In the genomic region with DNA sequence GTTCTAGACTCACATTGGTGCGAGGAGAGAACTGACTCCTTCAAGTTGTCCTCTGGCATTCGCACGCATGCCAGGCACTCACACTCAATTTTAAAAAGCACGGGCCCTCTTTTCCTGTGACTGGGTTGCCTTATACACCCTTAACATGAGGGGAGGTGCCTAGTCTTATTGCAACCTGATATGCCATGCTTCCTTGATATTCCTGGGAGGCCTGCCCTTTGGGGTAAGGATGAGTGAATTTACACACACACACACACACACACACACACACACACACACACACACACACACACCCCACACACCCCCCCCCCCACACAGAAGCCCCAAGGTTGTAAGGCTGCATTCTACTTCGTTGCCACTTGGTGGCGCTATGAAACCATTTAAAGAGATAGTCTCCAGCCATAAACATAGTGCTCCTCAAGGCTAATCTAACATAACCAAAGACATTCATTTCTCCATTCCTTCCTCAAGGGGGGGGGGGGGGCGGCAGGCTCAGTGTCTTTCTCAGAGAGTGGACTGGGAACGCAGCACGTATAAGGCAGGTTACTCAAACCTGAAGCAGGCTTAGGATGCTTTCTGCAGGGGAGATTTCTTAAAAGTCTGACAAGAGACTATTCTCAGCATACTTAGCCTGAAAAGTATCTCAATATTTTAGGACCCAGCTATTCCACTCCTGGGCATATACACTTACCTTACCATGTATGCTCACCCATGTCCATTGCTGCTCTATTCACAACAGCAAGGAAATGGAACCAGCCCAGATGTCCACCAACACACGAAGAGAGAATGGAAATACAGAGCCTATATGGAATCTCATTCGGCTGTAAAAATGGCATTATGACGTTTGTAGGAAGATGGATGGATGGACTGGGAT, we compare ENCODE assay signal across 8 mouse cellular contexts.
DNase-seq lines count a peak whose midpoint lies in the region; ATAC-seq lines count a peak whose summit lies in the region.

No protein-coding gene starts in this region.

- no peaks in the 10 kb centered on the region; the same call in 1 of the 2 replicates for H3K4me1 ChIP-seq in embryonic facial prominence, embryonic 13.5 days
- no peaks in the 10 kb centered on the region for H3K4me1 ChIP-seq in hindbrain, embryonic 14.5 days (replicated peaks; ENCODE audit: control insufficient read depth, insufficient read depth, low read length)
- H3K4me1 ChIP-seq in liver, embryonic 11.5 days (replicated peaks; ENCODE audit: control insufficient read depth, insufficient read depth, low read length), result no peaks in the 10 kb centered on the region; the same call in 1 of the 2 replicates
- H3K4me1 ChIP-seq in neural tube, embryonic 11.5 days (ENCODE audit: control insufficient read depth, insufficient read depth, low read length), result no peaks in the 10 kb centered on the region

- peak; percentile 63; the same call in 1 of the 2 replicates for ATAC-seq in embryonic facial prominence, embryonic 13.5 days (ENCODE audit: insufficient number of reproducible peaks, insufficient read depth, low FRiP score, low TSS enrichment, low read depth)
- ATAC-seq in hindbrain, embryonic 14.5 days (ENCODE audit: low FRiP score), result peak; percentile 85
- peak; percentile 39; the same call in 1 of the 2 replicates for ATAC-seq in liver, embryonic 11.5 days (replicated peaks; ENCODE audit: low FRiP score)
- ATAC-seq in neural tube, embryonic 11.5 days (ENCODE audit: insufficient read depth, low FRiP score, low TSS enrichment), result peak; percentile 51
- no peak for ATAC-seq in erythroid progenitor cell, adult 5-6 weeks (replicated peaks; ENCODE audit: low FRiP score, poor library complexity, severe bottlenecking)

- no peak overlapping the region for H3K4me3 ChIP-seq in embryonic facial prominence, embryonic 13.5 days
- no peak overlapping the region for H3K4me3 ChIP-seq in hindbrain, embryonic 14.5 days (replicated peaks; ENCODE audit: low read length)
- no peak overlapping the region for H3K4me3 ChIP-seq in liver, embryonic 11.5 days (ENCODE audit: low read depth, low read length)
- H3K4me3 ChIP-seq in neural tube, embryonic 11.5 days (ENCODE audit: low read depth, low read length), result no peak overlapping the region

- no peaks in the 10 kb centered on the region for H3K9me3 ChIP-seq in embryonic facial prominence, embryonic 13.5 days
- H3K9me3 ChIP-seq in hindbrain, embryonic 14.5 days (ENCODE audit: control insufficient read depth, low read length), result no peaks in the 10 kb centered on the region
- no peaks in the 10 kb centered on the region for H3K9me3 ChIP-seq in liver, embryonic 11.5 days (ENCODE audit: control insufficient read depth, low read length)
- H3K9me3 ChIP-seq in neural tube, embryonic 11.5 days (ENCODE audit: control insufficient read depth, low read length), result no peaks in the 10 kb centered on the region

- DNase-seq in right cerebral cortex, adult 2 months (ENCODE audit: low spot score in 2 of 2), result peak; percentile 53 to 68
- no peak for DNase-seq in right cerebral cortex, postnatal 4 days
- DNase-seq in ZHBTc4 (ENCODE audit: low read depth, low spot score), result peak; percentile 65
- peak; percentile 79 for DNase-seq in hindbrain, embryonic 14.5 days (ENCODE audit: low spot score)
- DNase-seq in liver, embryonic 11.5 days (ENCODE audit: low spot score), result no peak
- DNase-seq in neural tube, embryonic 11.5 days (ENCODE audit: low spot score), result peak; percentile 65

- no peak overlapping the region for H3K9ac ChIP-seq in embryonic facial prominence, embryonic 13.5 days
- H3K9ac ChIP-seq in hindbrain, embryonic 14.5 days, result no peak overlapping the region
- no peak overlapping the region for H3K9ac ChIP-seq in liver, embryonic 11.5 days (ENCODE audit: low read depth, low read length)
- H3K9ac ChIP-seq in neural tube, embryonic 11.5 days (ENCODE audit: low read length), result no peak overlapping the region

- 0 out of 2 replicates have a peak, but pooled peaks cover 3% of the 10 kb centered on the region for H3K36me3 ChIP-seq in embryonic facial prominence, embryonic 13.5 days
- H3K36me3 ChIP-seq in hindbrain, embryonic 14.5 days (replicated peaks; ENCODE audit: control insufficient read depth, insufficient read depth), result no peaks in the 10 kb centered on the region
- no peaks in the 10 kb centered on the region for H3K36me3 ChIP-seq in liver, embryonic 11.5 days (ENCODE audit: control insufficient read depth, insufficient read depth, low read length)
- H3K36me3 ChIP-seq in neural tube, embryonic 11.5 days (ENCODE audit: control insufficient read depth, insufficient read depth, low read length), result no peaks in the 10 kb centered on the region

- 0 out of 2 replicates have a peak, but pooled peaks cover 3% of the 10 kb centered on the region for H3K27me3 ChIP-seq in embryonic facial prominence, embryonic 13.5 days
- H3K27me3 ChIP-seq in hindbrain, embryonic 14.5 days (ENCODE audit: control insufficient read depth, insufficient read depth, low read length), result no peaks in the 10 kb centered on the region
- no peaks in the 10 kb centered on the region for H3K27me3 ChIP-seq in liver, embryonic 11.5 days (replicated peaks; ENCODE audit: control insufficient read depth, insufficient read depth, low read length)
- H3K27me3 ChIP-seq in neural tube, embryonic 11.5 days (ENCODE audit: control insufficient read depth, insufficient read depth, low read length), result no peaks in the 10 kb centered on the region

- no peak overlapping the region for H3K27ac ChIP-seq in embryonic facial prominence, embryonic 13.5 days
- H3K27ac ChIP-seq in hindbrain, embryonic 14.5 days, result no peak overlapping the region
- H3K27ac ChIP-seq in liver, embryonic 11.5 days (ENCODE audit: low read depth, low read length), result no peak overlapping the region
- H3K27ac ChIP-seq in neural tube, embryonic 11.5 days (ENCODE audit: low read depth, low read length), result no peak overlapping the region

- H3K4me2 ChIP-seq in embryonic facial prominence, embryonic 13.5 days, result no peak overlapping the region
- 0 out of 2 replicates have a peak overlapping the region, but pooled peaks have one; percentile 27 for H3K4me2 ChIP-seq in hindbrain, embryonic 14.5 days (replicated peaks)
- H3K4me2 ChIP-seq in liver, embryonic 11.5 days, result no peak overlapping the region
- no peak overlapping the region for H3K4me2 ChIP-seq in neural tube, embryonic 11.5 days (ENCODE audit: low read depth)

- 40% methylated on average over 12 of the region's 12 CpGs for WGBS in embryonic facial prominence, embryonic 13.5 days
- 41% methylated on average over 12 of the region's 12 CpGs for WGBS in hindbrain, embryonic 14.5 days
- 44% methylated on average over 12 of the region's 12 CpGs for WGBS in liver, embryonic 11.5 days
- 44% methylated on average over 12 of the region's 12 CpGs for WGBS in neural tube, embryonic 11.5 days

Comparison
In these comparisons a context has a peak if more than half of its experiments do, and no peak if none do; other contexts are left out.
1. DNase-seq: peak in right cerebral cortex, adult 2 months (2 of 2), ZHBTc4 (single experiment), hindbrain, embryonic 14.5 days (single experiment) and neural tube, embryonic 11.5 days (single experiment); none in right cerebral cortex, postnatal 4 days (single experiment) and liver, embryonic 11.5 days (single experiment).